Mouse (Mus musculus): ENCODE results near the gene Cyct. TPM values are rescaled to one million over a fixed set of nuclear protein-coding genes. Genes with fewer than 3 reads are reported as not detected.

Gene Cyct
- not detected for total RNA-seq (2022)

- no peak for DNase-seq (ENCODE audit: low spot score in 2 of 2)
These were observed at the start of gene Cyct for GRCm38 (mm10) chr2:76360226-76360625. Gene Cyct, minus strand, starts transcription at chr2:76360450.

GRCm38 (mm10) chr2:76409986-76410385 lies 49.7 kb upstream of the Cyct start:
- no peak for DNase-seq (ENCODE audit: low spot score in 2 of 2)

- DNase-seq (ENCODE audit: low spot score in 2 of 2) = no peak
These were observed 49.3 kb upstream of the Cyct start for GRCm38 (mm10) chr2:76409526-76409925.

- peak; percentile 62 to 63 for DNase-seq (ENCODE audit: low spot score in 2 of 2)
These were observed 46.7 kb upstream of the Cyct start for GRCm38 (mm10) chr2:76406937-76407441.

GRCm38 (mm10) chr2:76406151-76406936 lies 46.1 kb upstream of the Cyct start, which contains the start of gene Osbpl6:
Gene Osbpl6, plus strand, starts transcription at chr2:76406508.
- peak; percentile 54 to 55 for DNase-seq (ENCODE audit: low spot score in 2 of 2)

GRCm38 (mm10) chr2:76405596-76406150 lies 45.4 kb upstream of the Cyct start:
- peak in 1 of 2 experiments; percentile 13 for DNase-seq (ENCODE audit: low spot score in 2 of 2)

- DNase-seq (ENCODE audit: low spot score in 2 of 2) = no peak
These were observed 39.9 kb upstream of the Cyct start for GRCm38 (mm10) chr2:76400178-76400577.

GRCm38 (mm10) chr2:76386531-76386930 lies 26.3 kb upstream of the Cyct start:
- no peak for DNase-seq (ENCODE audit: low spot score in 2 of 2)

- no peak for DNase-seq (ENCODE audit: low spot score in 2 of 2)
These were observed 18.4 kb upstream of the Cyct start for GRCm38 (mm10) chr2:76378646-76379045.

- no peak for DNase-seq (ENCODE audit: low spot score in 2 of 2)
These were observed 14.4 kb upstream of the Cyct start for GRCm38 (mm10) chr2:76374544-76375206.

GRCm38 (mm10) chr2:76372244-76372643 lies 12.0 kb upstream of the Cyct start:
- no peak for DNase-seq (ENCODE audit: low spot score in 2 of 2)

GRCm38 (mm10) chr2:76370656-76370922 lies 10.3 kb upstream of the Cyct start:
- DNase-seq (ENCODE audit: low spot score in 2 of 2) = no peak

- DNase-seq (ENCODE audit: low spot score in 2 of 2) = peak; percentile 70 to 85
These were observed 9.8 kb upstream of the Cyct start, which contains the start of gene Rbm45 for GRCm38 (mm10) chr2:76369821-76370655. Gene Rbm45, plus strand, starts transcription at chr2:76369984.

- DNase-seq (ENCODE audit: low spot score in 2 of 2) = no peak
These were observed 8.8 kb upstream of the Cyct start for GRCm38 (mm10) chr2:76368861-76369660.

GRCm38 (mm10) chr2:76367188-76367922 lies 7.1 kb upstream of the Cyct start:
- peak; percentile 37 to 73 for DNase-seq (ENCODE audit: low spot score in 2 of 2)

- no peak for DNase-seq (ENCODE audit: low spot score in 2 of 2)
These were observed 5.6 kb upstream of the Cyct start for GRCm38 (mm10) chr2:76365811-76366210.

- DNase-seq (ENCODE audit: low spot score in 2 of 2) = peak in 1 of 2 experiments; percentile 18
These were observed 1.9 kb upstream of the Cyct start for GRCm38 (mm10) chr2:76362111-76362510.

GRCm38 (mm10) chr2:76347839-76348238 lies 12.4 kb downstream of the Cyct start:
- DNase-seq (ENCODE audit: low spot score in 2 of 2) = no peak

- no peak for DNase-seq (ENCODE audit: low spot score in 2 of 2)
These were observed 18.1 kb downstream of the Cyct start for GRCm38 (mm10) chr2:76342146-76342545.

Measured in left cerebral cortex, adult 8-10 months (tissue).